Mouse (Mus musculus): ENCODE measurements around the gene Bahcc1.

Gene Bahcc1

DNA sequence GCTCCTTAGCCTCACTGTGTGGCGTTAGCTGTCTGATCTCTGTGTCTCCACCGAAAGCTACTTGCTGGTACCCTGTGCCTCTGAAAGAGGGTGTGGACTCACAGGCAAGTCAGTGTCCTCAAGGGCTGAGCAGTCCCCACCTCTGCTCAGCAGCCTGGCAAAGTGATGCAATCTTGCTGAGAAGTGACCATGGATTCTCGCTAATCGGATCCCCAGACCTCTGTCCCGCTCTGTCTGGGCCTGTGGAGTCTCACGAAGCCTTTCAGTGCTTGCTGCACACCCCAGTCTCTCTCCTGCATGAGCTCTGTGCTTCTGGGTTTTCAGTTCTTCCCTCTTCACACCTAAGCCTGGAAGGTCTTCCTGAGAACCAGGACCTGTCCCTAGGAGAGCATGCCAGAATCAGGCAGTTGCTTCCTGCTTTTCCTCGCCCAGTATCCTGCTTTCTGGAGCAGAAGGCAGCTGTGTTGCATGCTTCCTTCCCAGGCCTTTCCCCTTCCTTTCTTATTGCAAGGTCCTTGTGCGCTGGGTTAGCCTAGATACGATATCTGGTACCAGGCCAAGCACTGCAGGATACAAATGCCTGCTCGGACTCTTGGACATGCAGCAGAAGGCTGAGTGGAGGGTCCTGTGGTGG is 15.5 kb downstream of the Bahcc1 start:
- no peak for DNase-seq

GRCm38 (mm10) chr11:120248899-120249298 is 16.2 kb downstream of the Bahcc1 start:
- no peak for DNase-seq

- DNase-seq = no peak
Measured at GRCm38 (mm10) chr11:120250991-120251949, 18.5 kb downstream of the Bahcc1 start.

DNA sequence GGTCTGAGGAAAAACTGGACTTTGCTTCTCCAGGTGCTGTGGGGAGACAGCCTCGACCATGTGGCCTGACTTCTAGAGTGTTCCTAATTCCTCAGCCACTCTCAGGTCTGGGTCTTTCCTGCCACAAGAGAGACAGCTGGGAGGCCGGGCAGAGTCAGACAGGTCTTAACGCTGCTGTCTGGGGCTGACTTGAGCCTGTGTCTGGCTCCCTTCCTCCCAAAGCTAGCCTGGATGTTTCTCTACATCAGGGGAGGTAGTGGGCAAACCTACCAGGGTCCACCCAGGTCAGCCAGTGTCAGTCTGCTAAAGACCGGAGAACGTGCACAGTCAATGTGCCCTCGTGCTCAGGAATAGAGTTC is 19.2 kb downstream of the Bahcc1 start:
- DNase-seq = no peak

GRCm38 (mm10) chr11:120252398-120252797 is 19.7 kb downstream of the Bahcc1 start:
- no peak for DNase-seq

- no peak for DNase-seq
Measured at GRCm38 (mm10) chr11:120252843-120253645, 20.3 kb downstream of the Bahcc1 start.

DNA sequence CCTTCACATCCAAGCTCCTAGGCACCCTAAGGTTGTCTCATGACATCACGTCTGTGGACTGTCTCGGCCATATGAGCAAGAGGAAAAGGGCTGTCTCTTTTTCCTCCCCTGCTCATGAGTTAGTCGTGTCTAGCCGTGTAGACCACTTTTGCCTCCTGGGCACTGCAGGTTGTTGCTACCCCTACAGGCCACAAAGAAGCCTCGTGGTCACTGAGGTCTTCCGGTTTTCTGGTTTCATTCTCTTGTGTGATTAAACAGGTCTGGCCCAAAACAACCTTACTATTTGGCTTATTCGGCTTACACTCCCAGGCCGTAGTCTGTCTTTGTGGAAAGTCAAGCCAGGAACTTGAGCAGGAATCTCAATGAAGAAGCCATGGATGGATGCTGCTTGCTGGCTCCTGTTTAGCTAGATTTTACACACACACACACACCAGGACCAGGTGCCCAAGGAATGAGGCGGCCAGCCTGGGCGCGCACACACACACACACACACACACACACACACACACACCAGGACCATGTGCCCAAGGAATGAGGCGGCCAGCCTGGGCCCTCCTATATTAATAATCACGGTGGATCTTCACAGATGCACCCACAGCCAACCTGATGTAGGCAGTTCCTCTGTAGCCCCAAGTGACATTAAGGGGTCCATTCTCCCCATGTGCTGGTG is 21.0 kb downstream of the Bahcc1 start:
- no peak for DNase-seq

DNA sequence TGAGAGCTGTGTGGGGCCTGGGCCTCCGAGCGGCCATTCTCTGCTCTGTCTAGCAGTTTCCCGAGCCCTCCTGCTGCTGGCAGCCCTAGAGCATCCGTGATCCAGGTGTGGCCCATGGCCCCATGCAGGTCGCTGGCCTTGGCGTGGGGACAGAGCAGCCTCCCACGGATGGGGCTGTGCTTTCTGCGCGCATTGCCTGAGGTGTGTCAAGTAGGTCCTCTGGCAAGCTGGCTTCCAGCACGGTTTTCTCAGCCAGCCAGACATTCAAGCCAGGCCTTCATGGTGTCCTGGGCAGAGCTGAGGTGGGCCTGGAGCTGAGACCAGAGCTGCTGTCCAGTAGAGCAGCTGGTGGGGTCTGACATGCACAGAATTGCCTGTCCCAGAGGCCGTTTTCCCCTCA is 21.7 kb downstream of the Bahcc1 start:
- DNase-seq = no peak

DNA sequence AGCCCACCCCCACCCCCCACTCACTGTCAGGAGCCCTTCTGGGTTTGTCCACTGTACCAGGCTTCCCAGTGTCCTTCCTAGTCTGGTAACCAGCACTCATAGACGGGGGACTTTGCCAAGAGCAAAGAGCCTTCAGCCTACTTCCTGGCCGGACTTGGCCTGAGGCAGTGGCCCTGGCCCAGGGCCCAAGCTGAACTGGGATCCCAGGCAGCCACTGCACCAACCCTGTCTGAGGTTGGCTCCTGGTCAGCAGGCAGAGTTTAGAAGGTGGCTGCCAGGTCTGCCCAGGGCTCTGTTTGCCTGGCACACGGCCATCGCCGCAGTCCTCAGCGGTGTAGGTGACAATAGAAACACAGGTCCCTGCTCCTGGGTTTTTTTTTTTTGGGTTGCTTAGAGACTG is 22.3 kb downstream of the Bahcc1 start:
- peak; percentile 88 for DNase-seq

- no peak for DNase-seq
Measured at GRCm38 (mm10) chr11:120255499-120255898, 22.8 kb downstream of the Bahcc1 start.

- no peak for DNase-seq
Measured at GRCm38 (mm10) chr11:120256108-120256507, 23.4 kb downstream of the Bahcc1 start.

GRCm38 (mm10) chr11:120256543-120256942 is 23.8 kb downstream of the Bahcc1 start:
- no peak for DNase-seq

GRCm38 (mm10) chr11:120256981-120257820 is 24.5 kb downstream of the Bahcc1 start:
- DNase-seq = no peak

GRCm38 (mm10) chr11:120257911-120258310 is 25.2 kb downstream of the Bahcc1 start:
- DNase-seq = no peak

DNA sequence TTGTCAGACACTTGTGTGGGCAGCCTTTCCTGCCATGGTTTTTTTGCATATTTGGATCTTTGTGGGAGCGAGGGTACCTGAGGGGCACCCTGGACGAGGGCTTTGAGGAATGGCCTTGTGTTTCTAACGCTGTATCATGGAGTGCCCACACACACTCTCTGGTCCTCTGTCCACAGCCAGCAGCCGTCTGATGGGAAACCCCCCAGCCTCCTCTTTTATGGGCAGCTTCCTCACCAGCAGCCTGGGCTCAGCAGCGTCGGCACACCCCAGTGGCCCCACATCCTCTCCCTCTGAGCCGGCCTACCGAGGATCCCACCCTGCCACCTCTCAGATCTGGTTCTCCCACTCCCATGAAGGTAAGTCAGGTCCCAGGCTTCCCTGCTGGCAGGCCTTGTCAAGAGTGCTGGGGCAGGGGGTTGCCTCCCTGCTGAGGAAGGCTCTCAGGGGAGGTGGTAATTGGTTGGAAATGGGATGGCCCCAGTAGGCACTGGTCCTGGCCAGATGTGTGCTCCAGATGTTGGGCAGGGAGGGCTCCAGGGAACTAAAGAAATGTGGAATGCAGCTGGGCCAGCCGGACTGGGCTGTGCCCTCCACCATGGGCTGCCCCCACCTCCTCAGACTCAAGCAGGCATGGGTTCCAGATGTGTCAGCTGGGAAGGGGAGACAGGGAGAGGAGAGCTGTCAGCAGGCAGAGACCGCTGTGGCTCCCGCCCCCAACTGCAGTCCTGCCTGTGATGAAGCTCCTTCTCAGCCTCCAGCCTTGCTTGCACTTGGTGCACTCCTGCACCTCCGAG is 26.3 kb downstream of the Bahcc1 start:
- DNase-seq = no peak

- DNase-seq = no peak
Measured at GRCm38 (mm10) chr11:120259792-120260768, 27.3 kb downstream of the Bahcc1 start.

- DNase-seq = no peak
Measured at GRCm38 (mm10) chr11:120260769-120261150, 28.0 kb downstream of the Bahcc1 start.

DNA sequence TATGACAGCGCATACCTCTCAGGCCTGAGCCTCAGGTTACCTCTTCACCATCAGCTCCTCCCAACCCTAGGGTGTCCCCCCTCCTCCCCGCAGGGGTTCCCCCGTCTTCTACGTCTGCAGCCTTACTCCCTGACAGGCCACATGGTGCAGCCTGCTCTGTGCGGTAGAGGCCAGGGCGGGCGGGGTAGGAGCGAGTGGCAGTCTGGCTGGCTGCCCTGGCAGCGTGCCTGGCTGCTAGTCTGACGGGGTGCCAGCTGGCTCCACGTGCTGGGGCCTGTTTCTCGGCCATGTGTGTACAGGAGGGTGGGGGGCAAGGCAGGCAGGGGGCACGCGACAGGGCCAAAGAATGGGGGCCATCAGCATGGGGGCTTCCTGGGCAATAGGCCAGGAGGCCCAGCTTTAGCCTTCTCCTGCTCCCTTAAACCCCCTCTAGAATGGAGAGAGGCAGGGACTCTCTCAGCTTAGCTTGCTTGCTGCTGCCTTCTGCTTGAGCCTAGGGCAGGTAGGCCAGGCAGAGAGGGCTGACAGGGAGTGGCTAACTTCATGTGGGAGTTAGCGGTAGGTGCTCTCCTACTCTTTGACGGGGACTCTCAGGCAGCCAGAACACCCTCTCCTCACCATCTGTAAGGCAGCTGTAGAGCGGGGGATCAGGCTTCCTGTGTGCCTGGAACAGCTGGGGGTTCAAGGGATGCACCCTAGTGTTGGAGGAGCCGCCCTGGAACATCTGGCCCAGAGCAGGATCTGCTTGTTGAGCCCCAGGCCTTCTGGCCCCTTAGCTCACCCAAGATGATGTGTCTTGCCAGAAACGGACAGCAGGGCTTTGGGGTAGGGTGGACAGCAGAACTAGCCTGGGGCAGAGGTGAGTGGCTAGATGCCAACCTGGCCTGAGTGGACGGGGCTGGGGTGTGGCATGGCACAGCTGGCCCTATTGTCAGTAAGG is 28.9 kb downstream of the Bahcc1 start:
- DNase-seq = peak; percentile 100

All from cerebellum, adult 8-10 months (tissue).